Mouse (Mus musculus) forebrain, embryonic 12.5 days (tissue): Measurements from ENCODE around the gene 4931406P16Rik. TPM values are rescaled to one million over a fixed set of nuclear protein-coding genes. Genes with fewer than 3 reads are reported as not detected.
A peak's percentile ranks its signal among the peaks of the same experiment; 100 is the strongest.

ENCODE experiments used
- ATAC-seq: fragments of 200-750 bp; cut with Nextera tagmentation; 2 replicates; pipeline ENCODE4 v1.8.0; 2017; ENCODE audit warnings: moderate TSS enrichment; ENCODE audit not compliant: low FRiP score
- H3K27ac ChIP-seq: fragments of 300-500 bp; sonication (generic); 2 replicates; pipeline ENCODE4 v1.5.1; 2016; ENCODE audit warnings: mild to moderate bottlenecking
- H3K27me3 ChIP-seq: fragments of 300-500 bp; sonication (generic); 2 replicates; pipeline ENCODE4 v1.6.1; 2016; ENCODE audit warnings: mild to moderate bottlenecking
- H3K36me3 ChIP-seq: fragments of 300-500 bp; sonication (generic); replicated peaks from 2 replicates; pipeline ENCODE4 v1.6.1; 2016; ENCODE audit warnings: mild to moderate bottlenecking
- H3K4me1 ChIP-seq: fragments of 300-500 bp; sonication (generic); 2 replicates; pipeline ENCODE4 v1.6.1; 2016
- H3K4me2 ChIP-seq: fragments of 300-500 bp; sonication (generic); 2 replicates; pipeline ENCODE4 v1.6.1; 2016; ENCODE audit warnings: mild to moderate bottlenecking, moderate library complexity
- H3K4me3 ChIP-seq: fragments of 300-500 bp; sonication (generic); replicated peaks from 2 replicates; pipeline ENCODE4 v1.5.1; 2016; ENCODE audit warnings: mild to moderate bottlenecking
- H3K9ac ChIP-seq: fragments of 300-500 bp; sonication (generic); 2 replicates; pipeline ENCODE4 v1.6.1; 2016; ENCODE audit warnings: mild to moderate bottlenecking
- H3K9me3 ChIP-seq: fragments of 300-500 bp; sonication (generic); 2 replicates; pipeline ENCODE4 v1.6.1; 2016
- WGBS: fragments of 180-500 bp; shearing (Covaris S2); methylation state at CpG from one replicate; pipeline ENCODE4 v1.1.7; 2016; 5-methylcytosine and 5-hydroxymethylcytosine counted together
- polyA plus RNA-seq: library from polyadenylated mRNA; unstranded; fragments of >200 nt; fragmentation: Nextera tagmentation; extraction: Ambion mirVana; gene quantifications from 2 replicates; pipeline ENCODE4 v1.2.1, GENCODE M21; 2016

The 4931406P16Rik gene
- polyA plus RNA-seq: 33.4 and 33.5 TPM in 2 replicates

- Histone ChIP-seq H3K4me2 (peak within 1 kb of the TSS; percentile 78), H3K27me3 (no peaks in the 10 kb centered on the region), H3K4me1 (peaks cover 11% of the 10 kb centered on the region; the same call in 1 of the 2 replicates), H3K4me3 (peak within 1 kb of the TSS; percentile 98), H3K27ac (peak within 1 kb of the TSS; percentile 85), H3K36me3 (no peaks in the 10 kb centered on the region), H3K9me3 (no peaks in the 10 kb centered on the region), H3K9ac (peak within 1 kb of the TSS; percentile 95)
- ATAC-seq: peak; percentile 98
- under 1% methylated on average over 36 of the region's 41 CpGs for WGBS
These were observed at the start of gene 4931406P16Rik for GRCm38 (mm10) chr7:34313443-34313875. TSS of gene 4931406P16Rik (minus strand) at chr7:34313551.

GRCm38 (mm10) chr7:34355629-34356028 is 42.3 kb upstream of the 4931406P16Rik start:
- H3K27me3 ChIP-seq: no peaks in the 10 kb centered on the region
- no peak for ATAC-seq
- H3K9me3 ChIP-seq: no peaks in the 10 kb centered on the region
- no peak overlapping the region for H3K4me2 ChIP-seq
- no peak overlapping the region for H3K4me3 ChIP-seq
- WGBS: 98% methylated on average over 4 of the region's 4 CpGs
- no peak overlapping the region for H3K9ac ChIP-seq
- no peaks in the 10 kb centered on the region for H3K4me1 ChIP-seq
- H3K36me3 ChIP-seq: peaks cover 60% of the 10 kb centered on the region
- no peak overlapping the region for H3K27ac ChIP-seq

- Histone ChIP-seq H3K36me3 (peaks cover 79% of the 10 kb centered on the region), H3K4me1 (no peaks in the 10 kb centered on the region), H3K9me3 (no peaks in the 10 kb centered on the region), H3K9ac (no peak overlapping the region), H3K4me2 (no peak overlapping the region), H3K27ac (no peak overlapping the region), H3K27me3 (no peaks in the 10 kb centered on the region), H3K4me3 (no peak overlapping the region)
- WGBS: 89% methylated on average over 1 of the region's 1 CpGs
- ATAC-seq: no peak
These were observed 38.6 kb upstream of the 4931406P16Rik start for GRCm38 (mm10) chr7:34351997-34352396.

GRCm38 (mm10) chr7:34350166-34350565 is 36.8 kb upstream of the 4931406P16Rik start:
- Histone ChIP-seq H3K4me2 (no peak overlapping the region), H3K9me3 (no peaks in the 10 kb centered on the region), H3K4me1 (no peaks in the 10 kb centered on the region), H3K27me3 (no peaks in the 10 kb centered on the region), H3K27ac (no peak overlapping the region), H3K4me3 (no peak overlapping the region), H3K9ac (no peak overlapping the region), H3K36me3 (peaks cover 83% of the 10 kb centered on the region)
- 93% methylated on average over 5 of the region's 5 CpGs for WGBS
- no peak for ATAC-seq

- Histone ChIP-seq H3K4me3 (no peak overlapping the region), H3K27ac (no peak overlapping the region), H3K4me1 (no peaks in the 10 kb centered on the region), H3K9me3 (no peaks in the 10 kb centered on the region), H3K27me3 (no peaks in the 10 kb centered on the region), H3K9ac (no peak overlapping the region), H3K4me2 (no peak overlapping the region), H3K36me3 (peaks cover 88% of the 10 kb centered on the region)
- no peak for ATAC-seq
- WGBS: 93% methylated on average over 1 of the region's 1 CpGs
These were observed 34.7 kb upstream of the 4931406P16Rik start for GRCm38 (mm10) chr7:34348011-34348410.

GRCm38 (mm10) chr7:34347041-34347440 is 33.7 kb upstream of the 4931406P16Rik start:
- Histone ChIP-seq H3K9ac (no peak overlapping the region), H3K4me2 (no peak overlapping the region), H3K27me3 (no peaks in the 10 kb centered on the region), H3K36me3 (peaks cover 89% of the 10 kb centered on the region), H3K4me1 (no peaks in the 10 kb centered on the region), H3K9me3 (no peaks in the 10 kb centered on the region), H3K27ac (no peak overlapping the region), H3K4me3 (no peak overlapping the region)
- no peak for ATAC-seq
- 95% methylated on average over 3 of the region's 3 CpGs for WGBS

GRCm38 (mm10) chr7:34346505-34346904 is 33.2 kb upstream of the 4931406P16Rik start:
- no peaks in the 10 kb centered on the region for H3K27me3 ChIP-seq
- H3K9me3 ChIP-seq: no peaks in the 10 kb centered on the region
- 89% methylated on average over 4 of the region's 4 CpGs for WGBS
- no peak overlapping the region for H3K4me3 ChIP-seq
- peaks cover 89% of the 10 kb centered on the region for H3K36me3 ChIP-seq
- no peak overlapping the region for H3K4me2 ChIP-seq
- no peak for ATAC-seq
- H3K9ac ChIP-seq: no peak overlapping the region
- H3K4me1 ChIP-seq: no peaks in the 10 kb centered on the region
- H3K27ac ChIP-seq: no peak overlapping the region

GRCm38 (mm10) chr7:34342040-34342793 is 28.9 kb upstream of the 4931406P16Rik start:
- WGBS: 90% methylated on average over 10 of the region's 10 CpGs

GRCm38 (mm10) chr7:34340841-34341240 is 27.5 kb upstream of the 4931406P16Rik start:
- Histone ChIP-seq H3K4me3 (no peak overlapping the region), H3K4me1 (no peaks in the 10 kb centered on the region), H3K36me3 (peaks cover 61% of the 10 kb centered on the region), H3K27me3 (no peaks in the 10 kb centered on the region), H3K27ac (no peak overlapping the region), H3K4me2 (no peak overlapping the region), H3K9me3 (no peaks in the 10 kb centered on the region), H3K9ac (no peak overlapping the region)
- ATAC-seq: no peak
- 93% methylated on average over 5 of the region's 5 CpGs for WGBS

More at GRCm38 (mm10) chr7:34342040-34342793, 28.9 kb upstream of the 4931406P16Rik start:
- Histone ChIP-seq H3K4me1 (no peaks in the 10 kb centered on the region), H3K4me3 (no peak overlapping the region), H3K36me3 (peaks cover 71% of the 10 kb centered on the region), H3K27ac (no peak overlapping the region), H3K9ac (no peak overlapping the region), H3K9me3 (no peaks in the 10 kb centered on the region), H3K27me3 (no peaks in the 10 kb centered on the region), H3K4me2 (no peak overlapping the region)
- ATAC-seq: no peak

- H3K4me2 ChIP-seq: no peak overlapping the region
- H3K36me3 ChIP-seq: peaks cover 50% of the 10 kb centered on the region
- H3K4me3 ChIP-seq: no peak overlapping the region
- 88% methylated on average over 5 of the region's 5 CpGs for WGBS
- H3K4me1 ChIP-seq: no peaks in the 10 kb centered on the region
- no peak for ATAC-seq
- H3K27ac ChIP-seq: no peak overlapping the region
- no peak overlapping the region for H3K9ac ChIP-seq
- no peaks in the 10 kb centered on the region for H3K9me3 ChIP-seq
- H3K27me3 ChIP-seq: no peaks in the 10 kb centered on the region
These were observed 25.8 kb upstream of the 4931406P16Rik start for GRCm38 (mm10) chr7:34339164-34339489.

GRCm38 (mm10) chr7:34338445-34339163 is 25.3 kb upstream of the 4931406P16Rik start:
- Histone ChIP-seq H3K27me3 (no peaks in the 10 kb centered on the region), H3K36me3 (peaks cover 45% of the 10 kb centered on the region), H3K9ac (no peak overlapping the region), H3K4me3 (no peak overlapping the region), H3K4me2 (no peak overlapping the region), H3K27ac (no peak overlapping the region), H3K4me1 (no peaks in the 10 kb centered on the region), H3K9me3 (no peaks in the 10 kb centered on the region)
- no peak for ATAC-seq
- 85% methylated on average over 9 of the region's 9 CpGs for WGBS

- Histone ChIP-seq H3K27me3 (no peaks in the 10 kb centered on the region), H3K36me3 (peaks cover 31% of the 10 kb centered on the region), H3K9me3 (no peaks in the 10 kb centered on the region), H3K4me3 (no peak overlapping the region), H3K9ac (no peak overlapping the region), H3K4me2 (no peak overlapping the region), H3K27ac (no peak overlapping the region), H3K4me1 (no peaks in the 10 kb centered on the region)
- WGBS: 90% methylated on average over 2 of the region's 2 CpGs
- ATAC-seq: no peak
These were observed 23.9 kb upstream of the 4931406P16Rik start for GRCm38 (mm10) chr7:34337268-34337667.
